ENCODE assay signal across 1 mouse cellular context in the genomic region with DNA sequence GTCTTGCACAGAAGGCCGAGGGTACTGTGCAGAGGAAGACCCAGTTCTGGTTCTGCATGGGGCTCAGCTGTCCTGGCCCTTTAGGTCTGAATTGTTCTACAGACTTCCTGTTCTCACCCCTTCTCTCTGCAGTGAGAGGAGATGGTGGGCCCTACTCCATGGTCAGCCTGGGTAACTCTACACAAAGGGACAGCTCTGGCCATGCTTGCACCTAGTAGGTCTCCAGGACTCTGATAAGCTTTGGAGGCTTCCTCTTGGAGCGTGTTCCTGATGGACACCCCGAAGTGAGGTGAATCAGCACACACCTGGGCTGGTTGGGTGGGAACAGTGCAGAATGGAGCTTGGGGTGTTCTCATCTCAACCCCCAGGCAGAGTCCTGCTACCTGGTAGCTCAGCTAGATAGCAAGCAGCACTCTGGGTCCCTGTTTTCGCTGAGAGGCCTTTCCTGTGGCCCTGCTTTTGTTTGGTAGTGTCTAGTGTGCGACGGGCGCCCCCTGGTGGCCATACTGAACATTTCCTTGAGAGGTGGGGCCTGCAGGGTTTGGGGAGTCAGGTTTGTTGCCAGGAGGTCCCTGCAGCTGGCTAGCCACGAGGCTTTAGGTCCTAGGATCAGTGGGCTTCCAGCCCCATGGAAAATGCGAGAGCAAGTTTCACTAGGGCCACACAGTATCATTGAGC.
TF ChIP-seq lines count a peak whose summit lies in the region.

No protein-coding gene starts in this region.

TF ChIP-seq in CH12.LX, 34 proteins besides CTCF, POLR2A, EP300 and RAD21:
- no peak for TF ChIP-seq TBP (conservative IDR thresholded peaks at IDR 0.05; ENCODE audit: low read depth, low read length)
- peak; percentile 97 for TF ChIP-seq SMC3 (IDR thresholded peaks at IDR 0.05; ENCODE audit: low read depth, low read length)
- TF ChIP-seq JUN (IDR thresholded peaks at IDR 0.05; ENCODE audit: insufficient read depth, low read depth, low read length): no peak
- TF ChIP-seq ZMIZ1 (IDR thresholded peaks at IDR 0.05; ENCODE audit: low read depth, low read length): no peak
- peak; percentile 75 for TF ChIP-seq ZC3H11A (IDR thresholded peaks at IDR 0.05; ENCODE audit: low read depth, low read length)
- no peak for TF ChIP-seq MYC (IDR thresholded peaks at IDR 0.05; ENCODE audit: low read depth, low read length)
- no peak for TF ChIP-seq UBTF (IDR thresholded peaks at IDR 0.05; ENCODE audit: low read depth, low read length)
- no peak for TF ChIP-seq GABPA (IDR thresholded peaks at IDR 0.05; ENCODE audit: insufficient replicate concordance, low read depth, low read length)
- TF ChIP-seq TCF12 (IDR thresholded peaks at IDR 0.05; ENCODE audit: low read depth, low read length): peak; percentile 28; the same call in 1 of the 2 replicates
- TF ChIP-seq NRF1 (IDR thresholded peaks at IDR 0.05; ENCODE audit: low read depth, low read length): no peak
- no peak for TF ChIP-seq MAFK (IDR thresholded peaks at IDR 0.05; ENCODE audit: insufficient replicate concordance, low read length)
- TF ChIP-seq IRF4 (IDR thresholded peaks at IDR 0.05; ENCODE audit: low read depth, low read length): 0 out of 2 replicates have a peak, but pooled peaks have one; percentile 31
- TF ChIP-seq CHD2 (IDR thresholded peaks at IDR 0.05; ENCODE audit: low read length): no peak
- no peak for TF ChIP-seq MAX (IDR thresholded peaks at IDR 0.05; ENCODE audit: low read length)
- no peak for TF ChIP-seq POLR2AphosphoS2 (IDR thresholded peaks at IDR 0.05; ENCODE audit: low read depth, low read length)
- TF ChIP-seq HCFC1 (IDR thresholded peaks at IDR 0.05; ENCODE audit: low read depth, low read length): no peak
- TF ChIP-seq JUND (conservative IDR thresholded peaks at IDR 0.05; ENCODE audit: low read depth, low read length): no peak
